Mouse (Mus musculus): ENCODE results near the gene Prkca. TPM values are rescaled to one million over a fixed set of nuclear protein-coding genes. Genes with fewer than 3 reads are reported as not detected.

Gene Prkca
- total and polyA plus RNA-seq, 3 experiments = 15.3 to 30.9 (median 19.9) TPM

DNA sequence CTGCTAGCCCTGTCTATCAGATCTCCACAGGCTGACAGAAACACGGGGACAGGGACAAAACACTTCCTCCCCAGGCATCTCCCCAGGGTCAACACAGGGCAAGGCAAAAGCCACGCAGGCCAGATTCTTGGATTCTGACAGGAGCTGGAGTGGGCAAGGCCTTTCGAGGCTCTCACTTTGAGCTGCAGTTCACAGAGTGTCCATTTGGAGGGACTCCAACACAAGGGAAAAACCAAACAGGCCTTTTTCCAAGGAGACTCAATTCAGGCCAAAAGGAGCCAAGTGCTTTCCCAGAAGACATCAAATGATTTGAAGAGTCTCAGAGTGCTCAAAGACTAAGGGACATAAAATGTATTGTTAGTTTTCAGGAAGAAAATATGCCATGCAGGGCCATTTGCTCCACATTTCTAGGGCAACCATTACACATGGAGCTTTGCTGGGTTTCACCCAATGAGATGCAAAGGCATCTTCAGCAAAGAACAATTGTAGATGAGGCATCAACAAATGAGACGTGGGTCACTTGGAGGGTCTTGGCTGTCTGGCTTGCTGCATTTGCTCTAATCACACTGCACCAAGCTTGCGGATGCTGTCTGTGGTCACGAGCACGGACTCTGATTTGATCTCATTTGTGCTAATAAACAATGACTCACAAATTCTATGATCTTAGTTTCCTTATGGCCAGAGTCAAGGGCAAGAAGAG, 317.9 kb downstream of the Prkca start:
- H3K27me3 ChIP-seq (ENCODE audit: control insufficient read depth in 1 of 2, insufficient read depth in 2 of 2, low read length in 2 of 2) = no peaks in the 10 kb centered on the region
- no peaks in the 10 kb centered on the region for H3K9me3 ChIP-seq (replicated peaks; ENCODE audit: insufficient read depth, low read length)
- H3K4me3 ChIP-seq (ENCODE audit: control insufficient read depth in 1 of 2, insufficient read depth in 1 of 2, low read depth in 2 of 2, low read length in 2 of 2) = no peak overlapping the region
- H3K9ac ChIP-seq (ENCODE audit: control insufficient read depth, low read depth, low read length, poor library complexity, severe bottlenecking) = no peak overlapping the region
- H3K36me3 ChIP-seq (ENCODE audit: control insufficient read depth in 1 of 2, insufficient read depth in 2 of 2, low read length in 2 of 2) = no peaks in the 10 kb centered on the region; a peak in 1 of 4 replicates
- H3K4me1 ChIP-seq (ENCODE audit: control insufficient read depth in 1 of 2, insufficient read depth in 2 of 2, low read length in 2 of 2) = no peaks in the 10 kb centered on the region; a peak in 1 of 4 replicates
- TF ChIP-seq SMC3 (IDR thresholded peaks at IDR 0.05; ENCODE audit: low read depth, low read length) (peak; percentile 61), RAD21 (IDR thresholded peaks at IDR 0.05; ENCODE audit: low read depth, low read length) (peak; percentile 72), CTCF (IDR thresholded peaks at IDR 0.05 in 2 of 3, conservative IDR thresholded peaks at IDR 0.05 in 1 of 3; ENCODE audit: control insufficient read depth in 1 of 3, insufficient read depth in 1 of 3, low read depth in 2 of 3, low read length in 3 of 3, poor library complexity in 1 of 3, severe bottlenecking in 1 of 3) (peak; percentile 25 to 61 (median 30); a peak in 4 of 6 replicates), ZC3H11A (IDR thresholded peaks at IDR 0.05; ENCODE audit: low read depth, low read length) (peak; percentile 39; the same call in 1 of the 2 replicates), GABPA (IDR thresholded peaks at IDR 0.05; ENCODE audit: low read depth, low read length) (no peak), RCOR1 (IDR thresholded peaks at IDR 0.05; ENCODE audit: low read depth, low read length) (no peak)
- DNase-seq (ENCODE audit: low read depth, low spot score) = peak; percentile 31
- no peak overlapping the region for H3K27ac ChIP-seq (ENCODE audit: control insufficient read depth, low read depth, low read length)
- H3K79me2 ChIP-seq (ENCODE audit: control insufficient read depth, insufficient read depth, low read length, poor library complexity) = no peaks in the 10 kb centered on the region

DNA sequence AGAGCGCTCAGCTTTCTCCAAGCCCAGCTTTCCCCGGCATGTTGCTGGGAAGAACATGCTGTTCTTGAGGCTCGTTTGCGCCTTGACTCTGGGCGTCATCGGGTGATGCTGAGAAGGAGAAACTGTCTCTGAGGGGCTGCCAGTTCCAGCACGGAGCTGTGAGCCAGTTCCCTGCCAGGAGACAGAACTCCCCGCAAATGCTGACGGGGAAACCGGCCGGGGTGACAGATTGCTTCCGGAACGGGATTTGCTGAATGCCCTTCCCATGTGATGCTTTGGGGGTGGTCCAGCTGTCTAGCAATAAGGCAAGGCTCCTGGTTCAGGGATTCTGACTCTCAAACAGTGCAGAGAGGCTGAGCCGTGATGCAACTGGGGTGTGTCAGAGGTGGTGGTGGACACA, 320.5 kb downstream of the Prkca start:
- Histone ChIP-seq H3K9ac (ENCODE audit: control insufficient read depth, low read depth, low read length, poor library complexity, severe bottlenecking) (no peak overlapping the region), H3K4me1 (ENCODE audit: control insufficient read depth in 1 of 2, insufficient read depth in 2 of 2, low read length in 2 of 2) (no peaks in the 10 kb centered on the region), H3K4me3 (ENCODE audit: control insufficient read depth in 1 of 2, insufficient read depth in 1 of 2, low read depth in 2 of 2, low read length in 2 of 2) (no peak overlapping the region), H3K79me2 (ENCODE audit: control insufficient read depth, insufficient read depth, low read length, poor library complexity) (no peaks in the 10 kb centered on the region), H3K9me3 (replicated peaks; ENCODE audit: insufficient read depth, low read length) (no peaks in the 10 kb centered on the region), H3K27me3 (ENCODE audit: control insufficient read depth in 1 of 2, insufficient read depth in 2 of 2, low read length in 2 of 2) (no peaks in the 10 kb centered on the region), H3K27ac (ENCODE audit: control insufficient read depth, low read depth, low read length) (no peak overlapping the region), H3K36me3 (ENCODE audit: control insufficient read depth in 1 of 2, insufficient read depth in 2 of 2, low read length in 2 of 2) (no peaks in the 10 kb centered on the region; a peak in 1 of 4 replicates)
- TF ChIP-seq NRF1 (IDR thresholded peaks at IDR 0.05; ENCODE audit: insufficient read depth, low read depth, low read length, poor library complexity, severe bottlenecking) (no peak), MEF2A (IDR thresholded peaks at IDR 0.05; ENCODE audit: extremely low read depth, insufficient replicate concordance, low read depth, low read length, poor library complexity, severe bottlenecking) (no peak), BHLHE40 (IDR thresholded peaks at IDR 0.05; ENCODE audit: borderline replicate concordance, low read depth, low read length) (no peak), ELF1 (IDR thresholded peaks at IDR 0.05; ENCODE audit: low read depth, low read length) (no peak), UBTF (IDR thresholded peaks at IDR 0.05; ENCODE audit: borderline replicate concordance, insufficient read depth, low read depth, low read length) (no peak), CHD1 (IDR thresholded peaks at IDR 0.05; ENCODE audit: low read depth, low read length) (no peak), SIN3A (IDR thresholded peaks at IDR 0.05; ENCODE audit: low read length) (no peak), MAZ (IDR thresholded peaks at IDR 0.05; ENCODE audit: low read depth, low read length) (no peak), ZC3H11A (IDR thresholded peaks at IDR 0.05; ENCODE audit: low read depth, low read length) (no peak), POLR2AphosphoS2 (IDR thresholded peaks at IDR 0.05; ENCODE audit: low read length) (no peak)
- no peak for DNase-seq (ENCODE audit: low read depth, low spot score)

Data from MEL (cell line).